Mouse (Mus musculus) layer of hippocampus, postnatal 10 days (tissue): ENCODE data around the gene Gm20388. TPM values are rescaled to one million over a fixed set of nuclear protein-coding genes. Genes with fewer than 3 reads are reported as not detected.

Source experiments
- DNase-seq, 2 experiments: peaks; one replicate each; pipeline ENCODE4 v3.0.0; 2021; ENCODE audit warnings: low spot score in 2 of 2
- total RNA-seq, 2 experiments: library from RNA; stranded (reverse); gene quantifications; 2 replicates each; pipeline ENCODE4 v1.2.3; 2021

Gene Gm20388
- total RNA-seq, 2 experiments from 2014 or later, result not detected

- no peak for DNase-seq
These were observed 4271.6 kb downstream of the Gm20388 start for GRCm38 (mm10) chr8:124182224-124182623.

DNA sequence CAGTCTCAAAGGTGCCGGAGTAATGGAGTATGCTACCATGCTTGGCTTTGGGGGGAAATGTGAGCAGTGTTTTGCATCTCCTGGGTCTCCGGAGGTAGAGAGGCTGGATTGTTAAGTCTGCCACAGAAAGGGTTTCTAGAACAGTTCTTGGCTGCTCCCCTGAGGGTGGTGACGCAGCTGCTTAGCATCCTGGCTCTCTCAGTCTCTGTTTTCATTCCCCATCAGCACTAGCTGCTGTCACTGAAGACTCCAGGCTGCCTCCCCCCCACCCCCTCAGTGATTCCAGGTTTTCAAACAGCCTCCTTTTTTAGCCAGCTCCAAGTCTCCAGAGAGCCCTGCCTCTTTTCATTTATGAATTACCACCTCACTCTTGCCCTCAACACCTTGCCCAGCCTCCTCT lies 4273.4 kb downstream of the Gm20388 start:
- DNase-seq, result no peak

DNA sequence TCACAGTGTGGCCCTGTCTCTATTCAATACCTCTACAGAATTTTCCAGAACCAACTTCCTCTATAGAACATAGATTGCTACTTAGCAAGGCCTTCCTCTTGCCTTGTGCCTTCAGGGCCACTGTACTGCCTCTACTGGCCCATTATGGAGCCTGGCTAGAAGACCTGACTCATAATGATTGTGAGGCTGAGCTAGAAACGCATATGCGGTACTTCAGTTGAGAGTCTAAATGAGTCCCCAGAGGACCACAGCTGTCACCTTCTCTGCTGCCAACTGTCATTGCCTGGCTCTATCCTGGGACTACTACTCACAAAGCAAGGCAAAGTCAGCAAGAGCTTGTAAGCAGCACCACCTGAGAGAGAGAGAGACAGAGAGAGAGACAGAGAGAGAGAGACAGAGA lies 4273.9 kb downstream of the Gm20388 start:
- no peak for DNase-seq

- no peak for DNase-seq
These were observed 4274.4 kb downstream of the Gm20388 start for GRCm38 (mm10) chr8:124185081-124185480.

GRCm38 (mm10) chr8:124190388-124190787 lies 4279.7 kb downstream of the Gm20388 start:
- DNase-seq, result no peak

DNA sequence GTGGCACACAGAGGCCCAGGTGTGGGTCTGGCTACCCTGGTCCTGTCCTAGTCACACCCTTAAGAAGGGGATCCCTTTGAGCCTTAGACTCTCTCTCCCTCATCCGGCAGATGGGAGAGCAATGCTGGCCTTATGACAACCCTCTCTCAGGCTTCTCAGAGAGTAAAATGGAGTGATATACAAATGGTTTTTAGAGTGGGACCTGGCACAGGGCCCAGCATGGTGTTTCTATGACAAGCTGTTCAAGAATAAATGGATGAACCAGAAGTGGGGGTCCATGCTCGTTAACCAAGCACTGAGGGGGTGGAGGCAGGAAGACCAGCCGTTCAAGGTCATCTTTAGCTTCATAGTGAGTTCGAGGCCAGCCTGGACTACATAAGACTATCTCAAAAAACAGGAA lies 4281.6 kb downstream of the Gm20388 start:
- DNase-seq, result no peak

GRCm38 (mm10) chr8:124192976-124193375 lies 4282.3 kb downstream of the Gm20388 start:
- DNase-seq, result peak in 1 of 2 experiments; percentile 57

GRCm38 (mm10) chr8:124193992-124194391 lies 4283.4 kb downstream of the Gm20388 start:
- DNase-seq, result no peak

GRCm38 (mm10) chr8:124196195-124196594 lies 4285.6 kb downstream of the Gm20388 start:
- DNase-seq, result no peak

DNA sequence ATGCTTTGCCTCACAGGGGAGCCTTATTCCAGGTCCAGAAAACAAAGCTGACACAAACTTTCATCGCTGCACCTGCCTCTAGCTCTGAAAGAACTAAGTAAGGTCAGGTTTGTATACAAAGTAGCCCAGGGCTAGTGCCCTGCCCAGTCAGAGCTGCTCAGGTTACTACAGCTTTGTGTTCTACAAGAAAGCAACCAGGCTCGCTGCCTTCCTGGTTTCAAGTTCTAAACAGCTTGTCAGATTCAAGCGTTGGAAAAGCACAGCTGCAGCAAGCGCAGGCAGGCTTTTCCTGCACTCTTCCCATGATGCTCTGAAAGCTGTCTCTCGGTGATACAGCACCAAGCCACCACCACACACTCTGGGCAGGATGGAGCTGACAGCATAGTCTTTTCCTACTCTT lies 4286.2 kb downstream of the Gm20388 start:
- no peak for DNase-seq

GRCm38 (mm10) chr8:124198230-124198629 lies 4287.6 kb downstream of the Gm20388 start:
- no peak for DNase-seq

DNA sequence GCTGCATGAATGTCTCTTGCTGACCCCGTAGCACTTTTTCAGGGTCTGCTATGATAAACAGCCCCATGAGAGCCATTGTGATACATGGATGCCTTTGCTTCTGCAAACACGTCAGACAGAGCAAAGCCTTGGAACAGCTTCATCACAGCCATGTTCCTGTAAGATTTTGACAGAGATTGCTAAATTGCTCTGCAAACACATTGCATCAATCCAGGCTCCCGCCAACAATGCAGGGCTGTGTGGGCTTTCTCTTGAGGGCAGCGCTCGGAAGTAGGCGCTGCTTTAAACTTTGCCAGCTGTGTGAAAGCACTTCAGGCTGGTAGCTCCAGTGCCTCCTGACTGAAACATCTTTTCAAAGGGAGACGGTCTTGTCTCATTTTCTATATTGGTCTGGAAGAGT lies 4289.8 kb downstream of the Gm20388 start:
- DNase-seq, result no peak

DNA sequence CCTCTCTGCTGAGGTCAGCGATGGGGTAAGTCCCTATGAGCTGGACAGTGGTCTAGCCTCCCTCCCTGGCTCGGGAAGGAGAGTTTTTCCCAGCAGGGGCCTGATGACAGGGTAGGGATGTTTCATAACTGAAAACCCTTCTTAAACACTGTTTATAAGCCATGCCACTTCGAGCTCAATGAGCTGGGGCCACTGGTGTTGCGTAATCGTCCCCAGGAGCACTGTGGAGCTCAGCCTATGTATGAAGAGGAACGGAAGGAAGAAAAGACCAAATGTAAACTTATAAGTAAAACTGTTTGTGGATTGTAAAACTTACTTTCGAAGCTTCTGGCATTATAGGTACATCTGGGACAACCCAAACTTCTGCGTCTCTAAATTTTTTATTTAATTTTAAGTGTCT lies 4291.1 kb downstream of the Gm20388 start:
- no peak for DNase-seq

GRCm38 (mm10) chr8:124202895-124203294 lies 4292.3 kb downstream of the Gm20388 start:
- DNase-seq, result no peak

GRCm38 (mm10) chr8:124204001-124204601 lies 4293.5 kb downstream of the Gm20388 start:
- DNase-seq, result no peak

DNA sequence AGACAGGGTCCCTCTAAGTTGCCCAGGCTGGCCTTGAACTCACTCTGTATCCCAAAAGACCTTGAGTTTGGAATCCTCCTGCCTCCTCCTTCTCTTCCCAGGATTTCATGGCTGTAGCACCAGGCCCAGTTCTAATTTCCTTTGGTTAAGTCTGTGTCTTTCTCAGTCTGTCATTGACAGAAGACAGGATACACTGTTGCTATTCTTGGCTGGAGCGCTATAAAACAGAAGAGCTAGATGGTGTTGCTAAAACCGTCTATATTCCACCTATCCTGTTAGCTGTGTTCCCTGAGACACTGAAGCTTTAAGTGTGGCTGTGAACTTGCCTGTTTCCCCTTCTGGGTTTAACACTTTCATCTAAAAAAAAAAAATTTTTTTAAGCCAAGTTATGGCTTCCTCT lies 4301.5 kb downstream of the Gm20388 start:
- DNase-seq, result no peak

DNA sequence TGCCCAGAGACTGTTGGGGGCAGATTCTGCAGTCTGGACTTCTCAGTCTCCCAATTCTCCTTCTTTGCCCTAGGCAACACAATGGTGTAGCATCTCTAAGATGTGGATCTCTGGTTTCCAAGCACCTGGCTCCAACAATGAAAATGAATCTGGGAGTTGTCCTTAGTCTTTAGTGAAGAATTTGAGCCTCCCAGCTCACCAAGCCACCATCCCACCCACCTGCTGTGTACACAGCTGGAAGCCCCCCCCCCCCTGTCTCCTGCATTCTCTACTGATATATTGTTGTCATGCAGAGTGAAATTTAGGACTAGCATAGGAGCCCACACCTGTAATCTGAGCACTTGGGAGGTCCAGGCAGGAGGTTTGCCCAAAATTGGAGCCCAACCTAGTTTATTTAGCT lies 4306.3 kb downstream of the Gm20388 start:
- no peak for DNase-seq

DNA sequence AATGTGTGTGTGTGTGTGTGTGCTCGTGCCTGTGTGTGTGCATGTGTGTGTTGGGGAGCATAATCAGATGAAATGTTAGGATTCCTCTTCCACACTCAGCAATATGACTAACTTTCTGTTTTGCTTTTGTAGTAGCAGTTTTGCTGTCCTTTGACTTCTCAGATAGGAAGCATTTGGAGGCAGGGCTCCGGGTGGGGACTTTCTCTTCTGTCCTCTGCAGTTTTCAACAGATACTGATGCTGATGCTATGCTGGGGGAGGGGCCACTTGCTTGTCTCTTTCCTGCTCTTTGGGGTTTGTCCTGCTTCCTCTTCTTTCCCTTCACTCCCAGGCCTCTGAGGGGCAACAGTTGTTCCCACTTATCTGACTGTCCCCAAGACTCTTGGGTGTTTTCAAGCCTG lies 4319.2 kb downstream of the Gm20388 start:
- no peak for DNase-seq

DNA sequence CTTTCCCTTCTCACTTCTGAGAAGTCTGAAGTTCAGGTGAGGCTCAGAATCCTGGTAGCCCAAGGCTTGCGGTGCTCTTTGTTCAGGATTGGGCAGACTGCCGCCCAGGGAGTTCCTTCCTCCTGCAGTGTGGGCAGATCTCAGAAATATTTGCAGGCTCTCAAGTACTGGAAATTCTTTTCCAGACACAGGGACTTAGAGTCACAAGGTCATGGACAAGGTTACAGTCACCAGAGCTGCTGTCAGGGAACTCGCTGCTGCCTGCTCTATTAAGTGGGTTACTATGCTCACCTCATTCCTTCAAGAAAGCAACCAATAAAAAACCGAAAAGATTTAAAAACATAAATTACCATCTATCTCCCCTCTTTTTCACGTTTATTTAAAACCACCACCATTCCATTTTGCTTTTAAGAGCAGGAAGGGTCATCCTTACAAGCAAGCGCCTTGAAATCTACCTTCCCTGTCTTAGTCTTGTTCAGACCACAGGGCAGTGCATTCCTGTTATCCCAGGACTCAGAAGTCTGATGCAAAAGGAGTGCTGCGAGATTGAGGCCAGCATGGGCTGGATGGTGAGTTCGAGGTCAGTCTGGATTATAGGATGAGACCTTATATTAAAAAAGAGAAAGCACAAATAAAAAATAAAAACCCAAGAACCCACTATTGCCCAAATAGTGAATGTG lies 4320.0 kb downstream of the Gm20388 start:
- DNase-seq, result no peak

- DNase-seq, result peak; percentile 87 to 94
These were observed 4320.5 kb downstream of the Gm20388 start, which contains the start of gene Galnt2 for GRCm38 (mm10) chr8:124231176-124231484. TSS of gene Galnt2 (plus strand) at chr8:124231391.

- peak; percentile 31 to 72 for DNase-seq
These were observed 4321.0 kb downstream of the Gm20388 start for GRCm38 (mm10) chr8:124231485-124232279.

DNA sequence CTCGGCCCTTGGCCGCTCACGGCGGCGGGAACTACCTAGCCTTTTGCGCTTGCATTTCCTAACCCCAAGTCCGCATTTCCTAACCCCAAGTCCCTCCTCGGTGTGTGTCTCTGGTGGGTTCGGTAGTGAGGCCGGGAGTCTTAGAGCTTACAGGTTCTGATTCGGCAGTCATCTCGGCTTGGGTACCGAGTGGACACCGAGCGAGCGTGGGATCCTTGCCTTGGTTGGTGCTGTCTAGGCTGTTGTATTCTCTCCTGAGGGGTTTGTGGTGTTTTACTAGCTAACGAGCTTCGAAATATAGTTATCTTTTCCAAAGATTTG lies 4321.6 kb downstream of the Gm20388 start:
- DNase-seq, result no peak

- DNase-seq, result no peak
These were observed 4323.9 kb downstream of the Gm20388 start for GRCm38 (mm10) chr8:124234496-124234895.
